Mouse (Mus musculus) E14TG2a.4 (cell line): ENCODE measurements at regions not wholly inside any gene's neighbourhood (a gene's known extent, or its start where the extent isn't known, plus 50 kb on each side); places are given as distances from the start of the nearest gene placed in this dataset.

Experiments used
- H3K27me3 ChIP-seq: 2 replicates; pipeline ENCODE4 v1.6.1; 2014; ENCODE audit warnings: low read length, control low read depth; ENCODE audit not compliant: insufficient read depth
- H3K36me3 ChIP-seq: 2 replicates; pipeline ENCODE4 v1.6.1; 2014; ENCODE audit warnings: low read length, control low read depth; ENCODE audit not compliant: insufficient read depth
- H3K4me1 ChIP-seq: replicated peaks from 2 replicates; pipeline ENCODE4 v1.6.1; 2014; ENCODE audit warnings: low read depth, low read length, control low read depth
- H3K4me3 ChIP-seq: replicated peaks from 2 replicates; pipeline ENCODE4 v1.5.1; 2014; ENCODE audit warnings: mild to moderate bottlenecking, low read length
- H3K9me3 ChIP-seq: 2 replicates; pipeline ENCODE4 v1.6.1; 2014; ENCODE audit warnings: low read length, control low read depth
- CTCF ChIP-seq: conservative IDR thresholded peaks from 2 replicates; pipeline ENCODE4 v1.5.1; 2014; ENCODE audit warnings: low read length
- NANOG ChIP-seq: IDR thresholded peaks from 2 replicates; pipeline ENCODE4 v1.6.1; 2014; ENCODE audit warnings: borderline replicate concordance, low read length, mixed read lengths
- POU5F1 ChIP-seq: IDR thresholded peaks from 2 replicates; pipeline ENCODE4 v1.6.1; 2014; ENCODE audit warnings: low read length, borderline replicate concordance

- H3K4me3 ChIP-seq, result no peak overlapping the region
- H3K4me1 ChIP-seq, result no peaks in the 10 kb centered on the region
- TF ChIP-seq POU5F1, result no peak
- TF ChIP-seq CTCF, result no peak
- no peak for TF ChIP-seq NANOG
- H3K36me3 ChIP-seq, result no peaks in the 10 kb centered on the region
- no peaks in the 10 kb centered on the region for H3K9me3 ChIP-seq
- H3K27me3 ChIP-seq, result no peaks in the 10 kb centered on the region
Observed at GRCm38 (mm10) chr13:78383761-78384160, 184.2 kb upstream of the Nr2f1 start.

- no peaks in the 10 kb centered on the region for H3K27me3 ChIP-seq
- H3K4me1 ChIP-seq, result no peaks in the 10 kb centered on the region
- TF ChIP-seq CTCF (no peak), NANOG (no peak), POU5F1 (no peak)
- H3K36me3 ChIP-seq, result no peaks in the 10 kb centered on the region
- H3K9me3 ChIP-seq, result no peaks in the 10 kb centered on the region
- H3K4me3 ChIP-seq, result no peak overlapping the region
Observed at GRCm38 (mm10) chr13:78361236-78361635, 161.7 kb upstream of the Nr2f1 start.

GRCm38 (mm10) chr13:78348830-78349229 is 149.3 kb upstream of the Nr2f1 start:
- TF ChIP-seq POU5F1, result no peak
- no peak for TF ChIP-seq CTCF
- TF ChIP-seq NANOG, result no peak
- Histone ChIP-seq H3K9me3 (no peaks in the 10 kb centered on the region), H3K4me1 (no peaks in the 10 kb centered on the region), H3K27me3 (no peaks in the 10 kb centered on the region), H3K4me3 (no peak overlapping the region), H3K36me3 (no peaks in the 10 kb centered on the region)

GRCm38 (mm10) chr13:78324443-78325206 is 125.1 kb upstream of the Nr2f1 start:
- H3K36me3 ChIP-seq, result no peaks in the 10 kb centered on the region
- no peaks in the 10 kb centered on the region for H3K9me3 ChIP-seq
- no peak overlapping the region for H3K4me3 ChIP-seq
- H3K27me3 ChIP-seq, result no peaks in the 10 kb centered on the region
- H3K4me1 ChIP-seq, result no peaks in the 10 kb centered on the region
- TF ChIP-seq NANOG (no peak), POU5F1 (no peak), CTCF (no peak)

DNA sequence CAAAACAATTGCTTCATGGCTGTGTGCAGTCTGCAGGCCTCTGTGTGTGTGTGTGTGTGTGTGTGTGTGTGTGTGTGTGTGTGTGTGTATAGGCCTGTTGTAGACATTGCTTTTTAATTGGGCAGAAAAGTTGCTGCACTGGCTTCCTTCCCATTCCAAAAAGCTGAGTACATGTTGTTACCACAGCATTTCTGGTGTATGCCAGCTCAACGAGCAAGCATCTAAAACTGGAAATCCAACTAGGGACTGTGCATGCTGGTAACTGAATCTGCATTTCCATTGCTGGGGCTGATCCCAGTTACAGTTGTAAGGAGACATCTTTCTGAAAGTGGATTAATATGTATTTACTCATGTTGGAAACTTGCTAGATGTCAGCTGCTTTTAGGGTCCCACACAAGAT is 123.6 kb upstream of the Nr2f1 start:
- Histone ChIP-seq H3K4me3 (no peak overlapping the region), H3K4me1 (no peaks in the 10 kb centered on the region), H3K9me3 (peaks cover 13% of the 10 kb centered on the region), H3K36me3 (no peaks in the 10 kb centered on the region), H3K27me3 (no peaks in the 10 kb centered on the region)
- TF ChIP-seq CTCF (no peak), POU5F1 (no peak), NANOG (no peak)

- Histone ChIP-seq H3K4me1 (no peaks in the 10 kb centered on the region), H3K4me3 (no peak overlapping the region), H3K9me3 (peaks cover 29% of the 10 kb centered on the region), H3K27me3 (no peaks in the 10 kb centered on the region), H3K36me3 (no peaks in the 10 kb centered on the region)
- 0 out of 2 replicates have a peak, but pooled peaks have one; percentile 29 for TF ChIP-seq POU5F1
- TF ChIP-seq NANOG, result peak; percentile 74
- TF ChIP-seq CTCF, result no peak
Observed at GRCm38 (mm10) chr13:78318434-78318833, 118.9 kb upstream of the Nr2f1 start.

DNA sequence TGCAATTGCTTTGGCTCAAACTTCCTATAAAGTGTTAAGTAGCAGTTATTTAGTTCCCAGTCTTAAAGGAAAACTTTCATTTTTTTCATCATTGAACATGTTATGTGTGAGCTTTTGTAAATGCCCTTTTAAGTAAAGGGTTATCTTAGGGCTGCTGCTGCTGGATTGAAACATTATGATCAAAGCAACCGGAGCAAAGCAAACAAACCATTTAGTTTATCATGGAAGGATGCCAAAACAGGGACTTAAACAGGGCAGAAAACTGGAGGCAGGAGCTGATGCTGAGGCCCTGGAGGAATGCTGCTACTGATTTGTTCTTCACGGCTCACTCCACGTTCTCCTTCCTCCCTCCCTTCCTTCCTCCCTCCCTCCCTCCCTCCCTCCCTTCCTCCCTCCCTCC is 111.3 kb upstream of the Nr2f1 start:
- H3K27me3 ChIP-seq, result no peaks in the 10 kb centered on the region

More for the DNA sequence above, 111.3 kb upstream of the Nr2f1 start:
- TF ChIP-seq NANOG (no peak), POU5F1 (no peak), CTCF (no peak)
- Histone ChIP-seq H3K4me1 (no peaks in the 10 kb centered on the region), H3K9me3 (peaks cover 6% of the 10 kb centered on the region), H3K36me3 (no peaks in the 10 kb centered on the region), H3K4me3 (no peak overlapping the region)
